8 mouse cellular contexts compared by ENCODE assay signal in genomic region chr6:124694166-124694955, GRCm38 (mm10). TPM values are rescaled to one million over a fixed set of nuclear protein-coding genes. Genes with fewer than 3 reads are reported as not detected.
A peak's percentile ranks its signal among the peaks of the same experiment; 100 is the strongest.
DNase-seq lines count a peak whose midpoint lies in the region; ATAC-seq and TF ChIP-seq lines count a peak whose summit lies in the region.

No protein-coding gene starts in this region.

- H3K27ac ChIP-seq in heart, embryonic 10.5 days, result no peak overlapping the region
- peak overlapping the region; percentile 51 for H3K27ac ChIP-seq in embryonic facial prominence, embryonic 15.5 days (replicated peaks)
- peak overlapping the region; percentile 77 for H3K27ac ChIP-seq in intestine, postnatal 0 days (ENCODE audit: low read depth, low read length)
- H3K27ac ChIP-seq in limb, embryonic 12.5 days, result peak overlapping the region; percentile 53
- H3K27ac ChIP-seq in olfactory bulb, adult 2 months (ENCODE audit: insufficient read depth, low read depth, low read length), result peak overlapping the region; percentile 35; the same call in 1 of the 2 replicates

- ATAC-seq in Patski, result peak; percentile 80
- peak; percentile 53; the same call in 1 of the 2 replicates for ATAC-seq in embryonic facial prominence, embryonic 15.5 days (ENCODE audit: insufficient number of reproducible peaks, low FRiP score, low TSS enrichment, low read depth)
- ATAC-seq in intestine, postnatal 0 days, result peak; percentile 73
- ATAC-seq in limb, embryonic 12.5 days (ENCODE audit: insufficient number of reproducible peaks, insufficient read depth, low FRiP score, low TSS enrichment, low read depth), result no peak

- H3K4me2 ChIP-seq in embryonic facial prominence, embryonic 15.5 days (replicated peaks), result no peak overlapping the region
- H3K4me2 ChIP-seq in intestine, postnatal 0 days (replicated peaks; ENCODE audit: low read depth), result peak overlapping the region; percentile 18
- H3K4me2 ChIP-seq in limb, embryonic 12.5 days, result no peak overlapping the region

- no peak for TF ChIP-seq POLR2A in olfactory bulb, adult 2 months (IDR thresholded peaks at IDR 0.05; ENCODE audit: insufficient read depth, low read depth, low read length)

- in situ Hi-C loops in Patski (cut with MboI; ENCODE audit: low pct_unique_long_range_greater_than_20kb), result no loop called here

- H3K4me1 ChIP-seq in heart, embryonic 10.5 days, result 0 out of 2 replicates have a peak, but pooled peaks cover 8% of the 10 kb centered on the region
- H3K4me1 ChIP-seq in embryonic facial prominence, embryonic 15.5 days, result peaks cover 14% of the 10 kb centered on the region; the same call in 1 of the 2 replicates
- H3K4me1 ChIP-seq in intestine, postnatal 0 days (replicated peaks; ENCODE audit: control insufficient read depth, insufficient read depth, low read length), result no peaks in the 10 kb centered on the region
- peaks cover 14% of the 10 kb centered on the region; the same call in 1 of the 2 replicates for H3K4me1 ChIP-seq in limb, embryonic 12.5 days (replicated peaks)
- peaks cover 9% of the 10 kb centered on the region for H3K4me1 ChIP-seq in olfactory bulb, adult 2 months (ENCODE audit: control insufficient read depth, insufficient read depth, low read length)

- no peak overlapping the region for H3K4me3 ChIP-seq in heart, embryonic 10.5 days
- H3K4me3 ChIP-seq in embryonic facial prominence, embryonic 15.5 days (replicated peaks), result no peak overlapping the region
- no peak overlapping the region for H3K4me3 ChIP-seq in intestine, postnatal 0 days (ENCODE audit: low read depth, low read length)
- no peak overlapping the region for H3K4me3 ChIP-seq in limb, embryonic 12.5 days (replicated peaks)
- H3K4me3 ChIP-seq in olfactory bulb, adult 2 months (ENCODE audit: insufficient read depth, low read depth, low read length), result no peak overlapping the region

- 83% methylated on average over 15 of the region's 15 CpGs for WGBS in heart, embryonic 10.5 days
- 74% methylated on average over 15 of the region's 15 CpGs for WGBS in embryonic facial prominence, embryonic 15.5 days
- WGBS in intestine, postnatal 0 days, result 51% methylated on average over 15 of the region's 15 CpGs
- WGBS in limb, embryonic 12.5 days, result 82% methylated on average over 15 of the region's 15 CpGs
- WGBS in olfactory bulb, adult 2 months, result 68% methylated on average over 15 of the region's 15 CpGs

- POLR2A ChIA-PET in Patski (lab: Charles Lee), result interaction anchor here (0.6 to 1.6 kb wide), 6 partner anchors 10 to 118 kb away, joined by 3 to 7 read pairs (median 6); no protein-coding TSS in a partner anchor

- peak; percentile 83 to 88 for DNase-seq in heart, adult 18-20 months
- DNase-seq in heart, embryonic 10.5 days (ENCODE audit: low spot score), result no peak
- DNase-seq in Patski (ENCODE audit: low read depth, low spot score), result peak; percentile 81
- no peak for DNase-seq in yolk sac, embryonic 10.5 days (ENCODE audit: low spot score)

- H3K9ac ChIP-seq in embryonic facial prominence, embryonic 15.5 days, result no peak overlapping the region
- no peak overlapping the region for H3K9ac ChIP-seq in intestine, postnatal 0 days (ENCODE audit: low read depth, low read length)
- H3K9ac ChIP-seq in limb, embryonic 12.5 days (replicated peaks), result no peak overlapping the region

- no peaks in the 10 kb centered on the region for H3K9me3 ChIP-seq in heart, embryonic 10.5 days
- H3K9me3 ChIP-seq in embryonic facial prominence, embryonic 15.5 days (replicated peaks), result no peaks in the 10 kb centered on the region
- H3K9me3 ChIP-seq in intestine, postnatal 0 days (ENCODE audit: control insufficient read depth), result no peaks in the 10 kb centered on the region
- H3K9me3 ChIP-seq in limb, embryonic 12.5 days, result no peaks in the 10 kb centered on the region

- CTCF ChIA-PET in Patski (lab: Charles Lee), result interaction anchor here (0.8 to 4.5 kb wide), 13 partner anchors 8 to 65 kb away, joined by 3 to 32 read pairs (median 3); partner anchors contain the start of genes Emg1, Lpcat3 and Phb2

- peaks cover 5% of the 10 kb centered on the region; the same call in 1 of the 2 replicates for H3K36me3 ChIP-seq in heart, embryonic 10.5 days
- H3K36me3 ChIP-seq in embryonic facial prominence, embryonic 15.5 days, result peaks cover 9% of the 10 kb centered on the region
- H3K36me3 ChIP-seq in intestine, postnatal 0 days (ENCODE audit: control insufficient read depth, insufficient read depth), result peaks cover 11% of the 10 kb centered on the region
- peaks cover 14% of the 10 kb centered on the region for H3K36me3 ChIP-seq in limb, embryonic 12.5 days

- H3K27me3 ChIP-seq in heart, embryonic 10.5 days (ENCODE audit: insufficient read depth, poor library complexity, severe bottlenecking), result no peaks in the 10 kb centered on the region
- no peaks in the 10 kb centered on the region for H3K27me3 ChIP-seq in Patski
- no peaks in the 10 kb centered on the region for H3K27me3 ChIP-seq in embryonic facial prominence, embryonic 15.5 days
- no peaks in the 10 kb centered on the region for H3K27me3 ChIP-seq in intestine, postnatal 0 days (replicated peaks; ENCODE audit: control insufficient read depth, insufficient read depth, low read length)
- no peaks in the 10 kb centered on the region for H3K27me3 ChIP-seq in limb, embryonic 12.5 days

- TF ChIP-seq CTCF in Patski (IDR thresholded peaks at IDR 0.05), result no peak
- TF ChIP-seq CTCF in intestine, postnatal 0 days (IDR thresholded peaks at IDR 0.05; ENCODE audit: low read depth), result no peak
- TF ChIP-seq CTCF in olfactory bulb, adult 2 months (IDR thresholded peaks at IDR 0.05; ENCODE audit: insufficient read depth, low read depth, low read length), result no peak

RNA-seq across cellular contexts. Expression of gene Emg1, which starts 17.6 kb away (rescaled TPM):
- 10 to 100 TPM; 78.1 to 80.8 TPM for total RNA-seq in heart, adult 18-20 months (2021)
- polyA plus RNA-seq in heart, embryonic 10.5 days (2016; fragmentation: Nextera tagmentation; extraction: Ambion mirVana), result 162 and 216 TPM in 2 replicates
- 100 TPM for polyA plus RNA-seq in Patski (2021)
- 171 and 186 TPM in 2 replicates for polyA plus RNA-seq in embryonic facial prominence, embryonic 15.5 days (2015; fragmentation: Nextera tagmentation; extraction: Ambion mirVana)
- 96.6 and 97.3 TPM in 2 replicates for polyA plus RNA-seq in intestine, postnatal 0 days (2015; fragmentation: Nextera tagmentation; extraction: Ambion mirVana)
- 199 and 219 TPM in 2 replicates for polyA plus RNA-seq in limb, embryonic 12.5 days (2016; fragmentation: Nextera tagmentation; extraction: Ambion mirVana)
- not detected in 2 replicates for polyA plus RNA-seq in olfactory bulb, adult 2 months (2012; ENCODE audit: insufficient read depth, insufficient read length, low replicate concordance, missing spikeins)

RNA-seq across cellular contexts. Expression of gene Phb2, which starts 17.8 kb away (rescaled TPM):
- 100 to 1,000 TPM; 277 to 319 TPM for total RNA-seq in heart, adult 18-20 months (2021)
- 438 and 483 TPM in 2 replicates for polyA plus RNA-seq in heart, embryonic 10.5 days (2016; fragmentation: Nextera tagmentation; extraction: Ambion mirVana)
- polyA plus RNA-seq in Patski (2021), result 275 TPM
- polyA plus RNA-seq in embryonic facial prominence, embryonic 15.5 days (2015; fragmentation: Nextera tagmentation; extraction: Ambion mirVana), result 301 and 317 TPM in 2 replicates
- polyA plus RNA-seq in intestine, postnatal 0 days (2015; fragmentation: Nextera tagmentation; extraction: Ambion mirVana), result 249 and 255 TPM in 2 replicates
- 358 and 367 TPM in 2 replicates for polyA plus RNA-seq in limb, embryonic 12.5 days (2016; fragmentation: Nextera tagmentation; extraction: Ambion mirVana)
- polyA plus RNA-seq in olfactory bulb, adult 2 months (2012; ENCODE audit: insufficient read depth, insufficient read length, low replicate concordance, missing spikeins), result not detected in 2 replicates

RNA-seq across cellular contexts. Expression of gene Lpcat3, which starts 31.5 kb away (rescaled TPM):
- 10 to 100 TPM; 37.3 to 38.3 TPM for total RNA-seq in heart, adult 18-20 months (2021)
- polyA plus RNA-seq in heart, embryonic 10.5 days (2016; fragmentation: Nextera tagmentation; extraction: Ambion mirVana), result 45.2 and 53.8 TPM in 2 replicates
- 107 TPM for polyA plus RNA-seq in Patski (2021)
- 56.0 and 56.1 TPM in 2 replicates for polyA plus RNA-seq in embryonic facial prominence, embryonic 15.5 days (2015; fragmentation: Nextera tagmentation; extraction: Ambion mirVana)
- 209 and 212 TPM in 2 replicates for polyA plus RNA-seq in intestine, postnatal 0 days (2015; fragmentation: Nextera tagmentation; extraction: Ambion mirVana)
- 46.9 and 49.1 TPM in 2 replicates for polyA plus RNA-seq in limb, embryonic 12.5 days (2016; fragmentation: Nextera tagmentation; extraction: Ambion mirVana)
- not detected in 2 replicates for polyA plus RNA-seq in olfactory bulb, adult 2 months (2012; ENCODE audit: insufficient read depth, insufficient read length, low replicate concordance, missing spikeins)

RNA-seq across cellular contexts. Expression of gene Ptpn6, which starts 44.2 kb away (rescaled TPM):
- 10 to 100 TPM in 1 of 2 experiments, 1 to 10 TPM in 1; 3.0 to 12.9 TPM for total RNA-seq in heart, adult 18-20 months (2021)
- polyA plus RNA-seq in heart, embryonic 10.5 days (2016; fragmentation: Nextera tagmentation; extraction: Ambion mirVana), result 5.9 and 8.6 TPM in 2 replicates
- polyA plus RNA-seq in Patski (2021), result 1.5 TPM
- polyA plus RNA-seq in embryonic facial prominence, embryonic 15.5 days (2015; fragmentation: Nextera tagmentation; extraction: Ambion mirVana), result 19.9 and 20.2 TPM in 2 replicates
- polyA plus RNA-seq in intestine, postnatal 0 days (2015; fragmentation: Nextera tagmentation; extraction: Ambion mirVana), result 17.4 TPM in 2 replicates
- 6.0 and 6.4 TPM in 2 replicates for polyA plus RNA-seq in limb, embryonic 12.5 days (2016; fragmentation: Nextera tagmentation; extraction: Ambion mirVana)
- not detected in 2 replicates for polyA plus RNA-seq in olfactory bulb, adult 2 months (2012; ENCODE audit: insufficient read depth, insufficient read length, low replicate concordance, missing spikeins)

RNA-seq across cellular contexts. Expression of gene Grcc10, which starts 46.8 kb away (rescaled TPM):
- total RNA-seq in heart, adult 18-20 months (2021), result 100 to 1,000 TPM; 277 to 290 TPM
- polyA plus RNA-seq in heart, embryonic 10.5 days (2016; fragmentation: Nextera tagmentation; extraction: Ambion mirVana), result 297 and 301 TPM in 2 replicates
- 270 TPM for polyA plus RNA-seq in Patski (2021)
- 416 TPM in 2 replicates for polyA plus RNA-seq in embryonic facial prominence, embryonic 15.5 days (2015; fragmentation: Nextera tagmentation; extraction: Ambion mirVana)
- 238 and 259 TPM in 2 replicates for polyA plus RNA-seq in intestine, postnatal 0 days (2015; fragmentation: Nextera tagmentation; extraction: Ambion mirVana)
- polyA plus RNA-seq in limb, embryonic 12.5 days (2016; fragmentation: Nextera tagmentation; extraction: Ambion mirVana), result 479 and 511 TPM in 2 replicates
- polyA plus RNA-seq in olfactory bulb, adult 2 months (2012; ENCODE audit: insufficient read depth, insufficient read length, low replicate concordance, missing spikeins), result 1,072 TPM in 1 of 2 replicates, not detected in the other

Comparison
In these comparisons a context has a peak if more than half of its experiments do, and no peak if none do; other contexts are left out.
1. DNase-seq: peak in heart, adult 18-20 months (2 of 2) and Patski (single experiment); none in heart, embryonic 10.5 days (single experiment) and yolk sac, embryonic 10.5 days (single experiment).
2. RNA of gene Lpcat3, which starts 31.5 kb away (polyA plus RNA-seq): 209 to 212 TPM in intestine, postnatal 0 days, 107 TPM in Patski (single experiment), 56.0 to 56.1 TPM in embryonic facial prominence, embryonic 15.5 days, 45.2 to 53.8 TPM in heart, embryonic 10.5 days and 46.9 to 49.1 TPM in limb, embryonic 12.5 days; not detected in olfactory bulb, adult 2 months; every median in the first group is over 10 times any median in the second.